Mouse (Mus musculus) frontal cortex, postnatal 25 days (tissue): ENCODE measurements around the gene Cubn.

Source experiments
- DNase-seq, 2 experiments: peaks; one replicate each; pipeline ENCODE4 v3.0.0; 2022; ENCODE audit warnings: low spot score in 2 of 2

Cubn gene

DNA sequence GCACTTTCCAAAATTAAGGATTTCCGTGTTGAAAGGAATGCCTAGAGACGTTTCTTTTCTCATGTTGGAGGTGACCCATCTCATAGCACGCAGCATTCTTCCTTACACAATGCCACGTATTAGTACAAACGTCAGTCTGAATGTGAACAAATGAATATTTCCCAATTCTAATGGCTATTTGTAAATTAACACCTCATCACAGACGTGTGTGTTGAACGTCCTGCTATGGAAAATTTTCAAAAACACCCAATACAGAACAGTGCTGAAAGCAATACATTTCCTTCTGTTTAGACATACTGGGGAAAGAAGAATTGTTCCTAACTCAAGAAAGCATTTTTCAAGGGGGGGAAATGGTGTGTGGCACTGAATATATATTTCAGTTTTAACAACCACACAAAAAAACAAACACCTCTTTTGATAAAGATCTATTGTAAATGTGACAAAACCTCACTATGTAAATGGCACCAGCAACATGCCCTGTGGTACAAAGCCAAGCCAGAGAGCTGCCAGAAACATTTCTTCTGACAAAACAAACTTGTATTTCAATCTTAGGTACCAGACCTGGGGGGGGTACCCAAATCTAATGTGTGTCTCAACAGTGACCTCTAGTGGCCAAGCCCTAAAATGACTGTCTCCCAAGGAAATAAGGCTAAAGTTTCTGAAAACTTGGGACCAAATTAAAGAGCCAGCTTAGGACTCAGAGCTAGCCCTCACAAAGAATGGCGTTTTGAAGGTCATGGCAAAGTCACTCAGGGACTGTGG is 254.3 kb downstream of the Cubn start:
- peak; percentile 15 to 28 for DNase-seq

DNA sequence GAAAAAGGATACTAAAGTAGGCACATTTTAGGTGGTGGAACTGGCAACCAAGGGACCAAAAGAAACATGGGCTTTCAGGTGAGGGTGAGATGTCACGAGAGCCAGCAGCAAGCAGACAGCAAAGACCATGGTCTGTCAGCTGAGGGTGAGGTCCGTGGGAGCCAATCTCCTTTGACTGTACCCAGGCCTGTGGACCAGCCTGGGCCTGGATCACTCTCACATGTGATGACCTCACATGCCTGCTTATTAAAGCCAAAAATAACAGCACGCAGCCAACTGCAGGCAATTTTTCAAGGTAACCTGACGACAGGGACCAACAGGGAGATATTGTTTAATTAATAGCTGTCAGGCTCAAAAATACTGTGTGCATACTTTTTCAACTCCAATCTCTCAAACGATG is 255.9 kb downstream of the Cubn start:
- no peak for DNase-seq

GRCm38 (mm10) chr2:13234796-13235195 is 256.8 kb downstream of the Cubn start:
- no peak for DNase-seq

DNA sequence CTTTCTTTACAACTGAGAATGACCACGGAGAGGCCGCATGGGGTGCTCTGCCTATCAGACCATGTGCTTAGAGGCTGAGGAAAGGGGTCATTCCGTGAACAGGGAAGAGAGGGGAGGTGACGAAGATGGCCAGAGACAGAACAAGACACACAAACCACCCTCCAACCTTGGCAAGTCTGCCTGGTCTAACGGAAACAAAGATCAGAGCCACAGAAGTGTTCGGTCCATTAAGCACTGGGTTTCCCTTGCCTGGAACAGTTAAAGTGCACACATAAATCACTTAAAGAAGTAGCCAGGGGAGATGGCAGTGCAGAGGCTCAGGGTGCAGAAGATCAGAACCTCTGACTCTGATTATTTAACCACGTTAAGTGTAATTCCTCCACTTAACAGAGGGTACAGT is 257.7 kb downstream of the Cubn start:
- DNase-seq: no peak

DNA sequence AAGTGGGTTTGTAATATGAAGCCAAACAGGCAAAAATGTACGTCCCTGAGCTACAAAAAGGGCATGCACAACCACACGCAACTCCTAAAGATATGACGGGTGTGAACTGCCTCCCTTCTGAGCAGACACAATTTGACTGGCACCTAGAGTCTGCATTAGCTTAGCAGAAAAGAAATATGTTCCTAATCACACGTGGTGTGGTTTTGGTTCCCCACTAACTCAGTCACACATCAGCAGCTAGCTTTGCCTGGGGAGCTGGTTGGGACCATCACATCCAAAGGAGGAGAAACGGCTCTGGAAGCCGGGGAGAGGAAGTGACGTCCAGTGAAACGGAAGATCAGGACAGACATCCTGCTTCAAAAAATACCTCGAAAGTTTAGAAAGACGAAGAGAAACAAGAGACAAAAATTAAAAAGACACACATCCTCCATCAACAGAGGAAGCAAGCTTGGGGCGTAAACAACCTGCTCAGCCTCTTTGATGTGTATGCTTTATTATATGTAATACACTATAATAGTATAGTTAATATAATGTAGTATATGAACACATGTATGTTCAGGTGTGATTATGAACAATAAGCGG is 258.3 kb downstream of the Cubn start:
- DNase-seq: no peak

DNA sequence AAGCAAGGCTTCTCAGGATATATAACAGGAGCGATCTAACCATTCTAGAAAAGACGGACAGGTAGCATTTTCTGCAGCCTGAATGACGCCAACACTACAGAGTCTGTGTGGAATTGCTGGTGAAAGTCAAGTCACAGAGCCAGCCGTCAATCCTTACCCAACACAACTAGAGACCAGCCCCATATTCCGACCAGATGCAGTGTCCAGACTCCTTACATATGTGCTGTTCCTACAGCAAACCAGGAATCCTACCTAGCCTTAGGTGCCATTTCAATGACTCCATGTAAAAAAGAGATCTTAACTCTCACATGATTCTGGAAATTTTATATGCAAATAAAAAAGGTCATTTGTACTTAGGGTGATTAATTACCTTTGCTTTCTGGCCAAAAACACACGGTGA is 259.3 kb downstream of the Cubn start:
- no peak for DNase-seq

DNA sequence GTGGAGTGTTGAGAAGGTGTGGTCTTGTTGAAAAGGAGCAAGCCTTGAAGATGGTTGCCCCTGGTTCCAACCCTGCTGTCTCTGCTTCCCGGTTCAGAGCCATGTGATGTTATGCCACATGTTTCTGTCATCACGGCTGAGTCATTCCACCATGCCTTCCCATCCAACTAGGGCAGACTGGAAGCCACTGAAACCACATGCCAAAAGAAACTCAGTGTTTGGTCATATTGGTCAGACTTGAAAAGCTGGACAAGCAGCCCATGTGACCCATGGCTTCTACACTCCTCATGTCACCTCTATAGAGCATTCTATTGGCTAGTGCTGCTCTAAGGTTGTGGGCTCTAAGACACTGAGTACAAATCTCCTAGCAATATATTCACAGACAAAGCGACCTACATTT is 261.9 kb downstream of the Cubn start:
- no peak for DNase-seq
